Mouse (Mus musculus) fibroblast of lung, adult 2 months (primary cell): ENCODE results near the gene Tgm2.

Experiments used
- DNase-seq: peaks from one replicate; pipeline ENCODE4 v3.0.0-alpha.2; 2011; ENCODE audit warnings: low read depth

The Tgm2 gene

GRCm38 (mm10) chr2:158167496-158168205, 21.4 kb upstream of the Tgm2 start:
- no peak for DNase-seq

- no peak for DNase-seq
Measured at GRCm38 (mm10) chr2:158166628-158167027, 20.4 kb upstream of the Tgm2 start.

DNA sequence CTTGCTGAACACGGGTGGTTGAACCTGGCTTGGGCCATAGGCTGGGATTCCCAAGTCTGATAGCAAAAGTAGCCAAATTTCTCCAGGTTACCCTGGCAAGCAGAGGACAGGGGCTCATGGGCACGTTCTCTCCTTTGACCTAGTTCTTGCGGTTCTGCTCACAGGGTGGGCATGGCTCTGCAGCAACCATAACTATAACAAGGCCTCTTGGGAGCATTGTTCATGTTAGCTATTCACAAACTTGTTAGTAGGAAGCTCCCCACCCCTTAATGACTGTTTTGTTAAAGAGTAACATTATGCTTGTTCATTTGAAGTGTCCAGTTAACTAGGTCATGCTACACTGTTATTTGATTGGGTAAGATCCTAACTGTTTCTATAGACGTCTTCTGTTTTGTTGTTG, 19.5 kb upstream of the Tgm2 start:
- no peak for DNase-seq

DNA sequence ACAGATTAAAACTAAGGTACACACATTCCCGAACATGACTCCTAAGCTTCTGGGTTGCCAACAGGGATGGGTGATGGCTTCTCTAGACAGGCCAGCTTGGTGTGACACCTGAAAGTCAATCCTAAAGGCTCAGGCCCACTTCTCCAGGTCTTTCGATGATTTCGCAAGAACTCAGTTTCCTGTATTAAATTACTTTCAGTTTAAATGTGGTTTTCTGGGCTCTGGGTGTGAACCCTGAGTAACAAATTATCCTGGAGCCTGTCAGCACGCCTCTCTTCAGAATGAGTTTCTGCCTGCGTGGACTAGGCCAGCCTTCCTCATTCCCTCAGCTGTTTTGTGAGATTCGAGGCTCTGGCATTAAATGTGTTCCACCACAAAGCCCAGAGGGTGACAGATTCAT, 16.8 kb upstream of the Tgm2 start:
- DNase-seq: no peak

GRCm38 (mm10) chr2:158161761-158162160, 15.5 kb upstream of the Tgm2 start:
- no peak for DNase-seq

DNA sequence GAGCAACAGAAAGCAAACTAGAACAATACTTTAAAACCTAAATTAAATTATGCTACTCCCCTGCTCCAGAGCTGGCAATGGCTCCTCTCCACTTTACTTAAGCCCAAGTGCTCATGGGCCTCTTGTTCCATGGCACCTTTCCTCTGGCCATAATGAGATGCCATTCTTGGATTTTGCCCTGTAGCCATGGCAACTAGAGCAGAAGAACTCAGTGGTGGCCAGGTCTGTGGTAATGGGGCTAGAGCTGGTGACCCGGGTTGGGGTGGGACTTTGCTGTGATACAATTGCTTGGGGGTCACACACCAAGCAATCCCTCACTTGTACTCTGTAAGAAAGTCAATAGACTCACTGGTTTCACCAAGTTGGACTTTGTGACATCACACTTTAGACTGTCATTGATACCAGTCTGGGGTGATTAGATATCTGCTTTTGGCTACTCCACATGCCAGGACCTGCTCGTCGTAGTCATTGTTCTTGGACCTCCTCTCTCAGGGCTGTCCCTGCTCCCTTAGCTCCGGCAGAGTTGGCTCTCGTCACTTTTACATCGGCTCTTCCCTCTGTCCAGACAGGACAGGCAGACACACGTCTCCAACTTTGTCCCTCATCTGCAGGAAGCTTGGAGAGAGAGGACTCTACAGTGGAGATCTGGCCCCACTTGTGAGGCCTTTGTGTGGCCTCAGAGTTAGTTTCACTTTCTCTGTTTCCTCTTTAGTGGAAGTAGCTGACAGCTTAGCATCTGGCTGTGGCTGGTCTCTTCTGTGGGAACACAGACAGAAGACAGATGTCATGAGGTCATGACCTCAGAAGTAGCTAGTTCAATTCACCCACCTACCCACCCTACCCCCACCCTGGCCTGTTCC, 13.4 kb upstream of the Tgm2 start:
- DNase-seq: no peak

- DNase-seq: no peak
Measured at GRCm38 (mm10) chr2:158157654-158158053, 11.4 kb upstream of the Tgm2 start.

DNA sequence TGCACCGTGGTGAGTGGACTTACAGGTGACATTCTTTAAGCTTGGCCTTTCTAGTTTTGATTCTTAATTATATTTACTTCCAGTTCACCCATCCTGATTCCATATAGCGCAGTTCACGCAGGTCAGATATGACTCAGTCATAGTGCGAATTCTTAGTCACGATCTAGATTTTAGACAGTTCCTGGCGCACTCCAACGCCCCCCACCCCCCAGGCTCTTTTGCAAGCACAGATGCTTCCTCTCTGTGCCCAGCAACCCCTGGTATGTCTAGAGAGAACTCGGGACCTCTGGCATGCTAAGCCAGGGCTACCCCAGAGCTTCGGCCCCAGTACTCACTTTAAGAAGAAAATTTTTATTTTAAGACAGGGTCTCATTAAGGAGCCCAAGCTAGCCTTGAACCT, 10.3 kb upstream of the Tgm2 start:
- no peak for DNase-seq

DNA sequence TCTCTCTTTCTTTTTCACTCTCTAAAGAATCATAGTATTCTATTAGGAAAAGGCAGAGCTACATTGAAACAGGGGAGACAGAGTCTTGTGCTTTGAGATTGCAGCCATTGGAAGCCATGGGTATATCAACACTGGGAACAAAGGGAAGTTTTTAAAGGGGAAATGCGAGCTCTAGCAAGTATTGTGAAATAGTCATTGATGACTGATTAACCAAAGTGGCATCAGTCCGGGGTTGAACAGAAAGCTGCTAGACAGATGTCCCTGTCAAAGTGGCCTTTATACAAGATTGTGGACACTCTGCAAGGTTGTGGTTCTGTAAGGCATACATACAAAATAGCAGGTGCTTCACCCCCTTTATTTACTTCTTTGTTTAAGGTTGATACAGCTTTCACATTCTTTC, 9.4 kb upstream of the Tgm2 start:
- no peak for DNase-seq

DNA sequence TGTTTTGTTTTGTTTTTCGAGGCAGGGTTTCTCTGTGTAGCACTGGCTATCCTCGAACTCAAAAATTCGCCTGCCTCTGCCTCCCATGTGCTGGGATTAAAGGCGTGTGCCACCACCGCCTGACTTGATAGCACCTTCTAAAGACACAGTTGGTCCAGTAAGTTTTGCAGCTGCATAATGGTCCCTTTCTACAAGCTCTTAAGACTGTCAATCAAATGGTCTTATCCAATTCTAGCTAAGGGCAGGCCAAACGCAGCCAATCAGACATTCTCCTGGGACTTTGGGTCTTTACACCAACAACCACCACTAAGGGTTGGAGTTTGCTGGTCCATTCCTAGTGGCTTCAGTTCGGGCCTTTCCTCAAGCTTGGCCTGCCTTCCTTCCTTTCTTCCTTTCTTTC, 8.9 kb upstream of the Tgm2 start:
- DNase-seq: no peak

- DNase-seq: no peak
Measured at GRCm38 (mm10) chr2:158154641-158155040, 8.4 kb upstream of the Tgm2 start.

DNA sequence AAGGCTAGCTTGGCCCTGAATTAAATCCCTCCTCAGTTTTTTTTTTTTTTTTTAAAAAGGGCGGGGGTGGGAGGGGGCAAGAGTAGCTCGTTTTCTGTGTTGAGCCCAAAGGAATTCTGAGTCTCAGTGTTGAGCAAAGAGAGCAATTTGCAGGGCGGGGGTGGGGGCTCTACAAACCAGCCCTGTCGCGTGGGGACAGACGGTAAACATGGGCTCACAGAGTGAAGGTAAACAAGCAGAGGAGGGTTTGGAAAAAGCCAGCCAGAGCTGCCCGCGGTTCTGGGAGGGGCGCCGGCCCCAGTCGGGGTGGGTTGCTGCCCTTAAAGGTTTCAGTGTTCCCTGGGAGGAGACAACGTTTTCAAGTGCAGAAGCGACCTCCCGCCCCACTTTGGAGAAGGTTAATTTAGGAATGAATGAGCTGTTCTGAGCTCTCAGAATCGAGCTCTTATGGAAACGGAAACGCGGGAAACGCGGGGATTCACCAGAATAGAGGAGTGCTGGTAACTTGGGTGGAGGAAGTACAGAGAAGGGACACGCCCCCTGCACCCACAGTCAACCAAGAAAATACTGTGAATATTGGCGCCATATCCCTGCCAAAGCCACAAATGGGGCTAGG, 7.6 kb upstream of the Tgm2 start:
- DNase-seq: no peak

- no peak for DNase-seq
Measured at GRCm38 (mm10) chr2:158152685-158153309, 6.6 kb upstream of the Tgm2 start.

- no peak for DNase-seq
Measured at GRCm38 (mm10) chr2:158151077-158151476, 4.8 kb upstream of the Tgm2 start.

- DNase-seq: no peak
Measured at GRCm38 (mm10) chr2:158146971-158147370, 735 bp upstream of the Tgm2 start.

DNA sequence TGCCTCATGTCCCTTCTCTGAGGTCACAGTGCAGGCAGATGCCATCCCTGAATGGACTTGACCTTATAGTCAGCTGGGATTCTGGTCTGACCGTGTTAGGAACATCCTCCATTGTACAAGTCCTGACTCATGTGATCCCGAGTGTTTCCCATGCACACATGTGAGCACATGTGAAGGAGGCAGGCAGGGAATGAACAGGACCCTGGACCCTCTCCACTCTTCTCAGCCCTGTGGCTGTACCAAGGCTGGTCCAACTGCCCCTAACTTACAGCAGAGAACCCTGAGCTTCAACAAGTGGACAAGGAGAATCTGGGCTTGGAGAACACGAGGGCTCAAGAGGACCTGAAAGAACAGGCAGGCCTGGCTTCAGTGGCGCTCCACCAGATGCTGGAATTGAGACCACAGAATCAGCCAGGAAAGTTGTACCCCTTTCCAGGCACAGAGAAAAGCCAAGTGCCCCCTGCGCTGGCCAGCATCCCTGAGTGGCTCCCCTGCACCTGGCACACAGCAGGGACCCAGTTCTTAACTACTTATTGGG, 639 bp downstream of the Tgm2 start:
- no peak for DNase-seq

DNA sequence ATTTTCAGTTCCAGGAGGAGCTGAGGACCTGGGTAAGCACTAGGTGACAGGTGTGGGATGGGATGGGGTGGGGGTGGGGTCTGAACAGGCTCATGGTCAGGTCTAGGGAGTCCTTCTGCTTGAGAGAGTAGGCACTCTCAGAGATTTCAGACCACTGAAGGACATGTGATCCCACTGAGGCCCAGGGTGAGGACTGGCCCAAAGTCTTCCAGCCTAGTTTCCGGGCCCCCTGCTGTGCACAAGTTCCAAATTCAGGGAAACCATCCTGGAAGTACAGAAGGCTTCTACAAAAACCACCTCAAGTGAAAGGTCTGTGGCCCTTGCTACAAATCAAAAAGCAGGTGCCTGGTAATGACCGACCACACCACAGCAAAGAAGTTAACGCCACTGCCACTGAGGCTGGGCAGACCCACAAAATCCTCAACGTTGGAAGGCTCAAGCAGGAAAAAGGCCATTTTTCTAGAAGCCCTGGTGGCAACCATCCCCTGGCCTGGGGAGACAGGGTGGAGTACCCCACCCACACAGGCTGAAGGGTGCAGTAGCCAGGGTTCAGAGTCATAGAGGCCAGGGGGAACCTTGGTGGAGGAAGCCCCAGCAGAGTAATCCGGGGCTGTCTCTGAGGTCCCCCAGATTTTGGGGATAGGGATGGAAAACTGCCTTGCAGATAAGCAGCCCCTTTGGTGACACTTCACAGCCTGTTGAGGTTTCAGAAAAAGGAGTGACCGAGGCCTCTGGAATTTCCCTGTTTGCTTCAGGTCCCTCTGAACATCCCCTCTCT, 1.3 kb downstream of the Tgm2 start:
- no peak for DNase-seq

DNA sequence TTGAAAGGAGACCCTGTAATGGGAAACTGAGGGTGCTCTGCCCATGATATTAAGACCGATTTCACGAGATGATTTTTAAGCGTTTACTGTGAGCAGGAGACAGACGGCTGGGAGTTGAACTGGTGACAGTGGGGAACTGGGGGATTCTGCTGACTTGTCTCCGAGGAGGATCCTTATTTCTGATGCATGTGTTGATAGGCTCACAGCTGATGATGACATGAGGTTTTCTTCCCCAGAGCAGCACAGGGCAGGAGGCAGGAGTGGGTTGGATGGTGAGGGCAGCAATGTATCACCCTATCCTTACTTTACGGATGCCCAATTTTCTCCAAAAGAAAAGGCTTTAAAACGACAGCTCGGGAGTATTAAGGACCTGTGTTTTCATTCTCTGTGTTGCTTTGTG, 2.0 kb downstream of the Tgm2 start:
- no peak for DNase-seq

GRCm38 (mm10) chr2:158143816-158144215, 2.4 kb downstream of the Tgm2 start:
- no peak for DNase-seq

DNA sequence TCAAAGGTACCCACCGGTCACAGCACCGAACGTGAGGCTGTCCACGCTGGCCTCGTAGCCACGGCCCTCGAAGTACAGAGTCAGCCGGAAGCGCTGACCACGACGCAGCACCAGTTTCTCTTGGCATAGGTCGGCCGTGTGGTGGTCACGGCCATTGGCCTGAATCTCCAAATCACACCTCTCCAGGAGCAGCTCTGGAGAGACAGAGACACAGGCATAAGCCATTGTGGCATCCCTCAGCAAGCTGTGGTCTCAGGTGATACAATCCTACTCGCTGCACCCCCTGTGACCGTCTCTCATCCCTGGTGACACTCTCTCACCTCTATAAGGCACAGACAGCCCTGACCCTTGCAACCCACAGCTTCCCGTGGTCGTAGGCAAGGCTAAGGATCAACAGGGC, 3.3 kb downstream of the Tgm2 start:
- no peak for DNase-seq

GRCm38 (mm10) chr2:158141690-158142440, 4.4 kb downstream of the Tgm2 start:
- no peak for DNase-seq
